Mouse (Mus musculus) Muller cell, postnatal 12 days (primary cell): ENCODE measurements around the gene Srl.
"Not testable (repeated sequence)": the region's sequence is repeated elsewhere in the genome, so short reads cannot be mapped to it uniquely, and the experiment has no call there.

Experiments used
- DNase-seq: peaks from one replicate; pipeline ENCODE4 v3.0.0-alpha.2; 2015; ENCODE audit errors: inconsistent ontology term

The Srl gene

GRCm38 (mm10) chr16:4541501-4542198 lies at the start of gene Srl:
Srl (minus strand) TSS chr16:4541816.
- DNase-seq: peak; percentile 100

- no peak for DNase-seq
These were observed 48.6 kb upstream of the Srl start for GRCm38 (mm10) chr16:4590236-4590635.

GRCm38 (mm10) chr16:4587516-4588210 lies 46.0 kb upstream of the Srl start:
- DNase-seq: no peak

GRCm38 (mm10) chr16:4586531-4587123 lies 45.0 kb upstream of the Srl start:
- DNase-seq: peak; percentile 100

GRCm38 (mm10) chr16:4585642-4586530 lies 44.3 kb upstream of the Srl start:
- DNase-seq: no peak

GRCm38 (mm10) chr16:4584438-4584837 lies 42.8 kb upstream of the Srl start:
- no peak for DNase-seq

- no peak for DNase-seq
These were observed 42.2 kb upstream of the Srl start for GRCm38 (mm10) chr16:4583807-4584206.

- not testable (repeated sequence) for DNase-seq
These were observed 39.6 kb upstream of the Srl start for GRCm38 (mm10) chr16:4581179-4581578.

- DNase-seq: no peak
These were observed 37.0 kb upstream of the Srl start for GRCm38 (mm10) chr16:4578630-4579029.

GRCm38 (mm10) chr16:4576873-4577272 lies 35.3 kb upstream of the Srl start:
- no peak for DNase-seq

GRCm38 (mm10) chr16:4576038-4576437 lies 34.4 kb upstream of the Srl start:
- no peak for DNase-seq

- DNase-seq: no peak
These were observed 29.1 kb upstream of the Srl start for GRCm38 (mm10) chr16:4570737-4571136.

GRCm38 (mm10) chr16:4567912-4568311 lies 26.3 kb upstream of the Srl start:
- DNase-seq: peak; percentile 83

GRCm38 (mm10) chr16:4560145-4560952 lies 18.7 kb upstream of the Srl start:
- DNase-seq: peak; percentile 53

- DNase-seq: peak; percentile 91
These were observed 18.1 kb upstream of the Srl start, which contains the start of gene Tfap4 for GRCm38 (mm10) chr16:4559715-4560144. Tfap4 (minus strand) TSS chr16:4559854.

- peak; percentile 60 for DNase-seq
These were observed 17.5 kb upstream of the Srl start for GRCm38 (mm10) chr16:4558980-4559631.

- peak; percentile 83 for DNase-seq
These were observed 16.9 kb upstream of the Srl start for GRCm38 (mm10) chr16:4558384-4558979.

- peak; percentile 42 for DNase-seq
These were observed 16.3 kb upstream of the Srl start for GRCm38 (mm10) chr16:4557949-4558348.

GRCm38 (mm10) chr16:4557085-4557484 lies 15.5 kb upstream of the Srl start:
- DNase-seq: no peak

- DNase-seq: no peak
These were observed 13.9 kb upstream of the Srl start for GRCm38 (mm10) chr16:4555555-4555954.
